Mouse (Mus musculus) stomach, embryonic 14.5 days (tissue): ENCODE measurements around the gene Efr3b. TPM values are rescaled to one million over a fixed set of nuclear protein-coding genes. Genes with fewer than 3 reads are reported as not detected.

Experiments used
- ATAC-seq: fragments of 200-750 bp; cut with Nextera tagmentation; 2 replicates; pipeline ENCODE4 v1.8.0; 2017; ENCODE audit warnings: low read depth, moderate TSS enrichment; ENCODE audit not compliant: insufficient number of reproducible peaks, insufficient read depth, low FRiP score
- H3K27ac ChIP-seq: fragments of 300-500 bp; sonication (generic); 2 replicates; pipeline ENCODE4 v1.5.1; 2014; ENCODE audit warnings: mild to moderate bottlenecking, low read length, moderate library complexity, mixed read lengths
- H3K27me3 ChIP-seq: fragments of 300-500 bp; sonication (generic); 2 replicates; pipeline ENCODE4 v1.6.1; 2014; ENCODE audit warnings: low read length, control low read depth, mixed read lengths; ENCODE audit not compliant: control insufficient read depth, insufficient read depth
- H3K36me3 ChIP-seq: fragments of 300-500 bp; sonication (generic); 2 replicates; pipeline ENCODE4 v1.6.1; 2014; ENCODE audit warnings: mild to moderate bottlenecking, control low read depth, low read length, moderate library complexity, mixed read lengths; ENCODE audit not compliant: control insufficient read depth, insufficient read depth
- H3K4me1 ChIP-seq: fragments of 300-500 bp; sonication (generic); 2 replicates; pipeline ENCODE4 v1.6.1; 2014; ENCODE audit warnings: low read length, control low read depth, mixed read lengths; ENCODE audit not compliant: control insufficient read depth, insufficient read depth
- H3K4me2 ChIP-seq: fragments of 300-500 bp; sonication (generic); replicated peaks from 2 replicates; pipeline ENCODE4 v1.6.1; 2014; ENCODE audit warnings: low read depth, low read length, control low read depth
- H3K4me3 ChIP-seq: fragments of 300-500 bp; sonication (generic); 2 replicates; pipeline ENCODE4 v1.5.1; 2014; ENCODE audit warnings: low read depth, low read length, control low read depth
- H3K9ac ChIP-seq: fragments of 300-500 bp; sonication (generic); replicated peaks from 2 replicates; pipeline ENCODE4 v1.6.1; 2014; ENCODE audit warnings: low read depth, mild to moderate bottlenecking, control low read depth, low read length, moderate library complexity, mixed read lengths
- H3K9me3 ChIP-seq: fragments of 300-500 bp; sonication (generic); 2 replicates; pipeline ENCODE4 v1.6.1; 2016; ENCODE audit warnings: low read depth, low read length, control low read depth; ENCODE audit not compliant: control insufficient read depth
- WGBS: fragments of 180-500 bp; shearing (Covaris S2); extraction: QIAGEN DNeasy Blood & Tissue Kit; methylation state at CpG from one replicate; pipeline ENCODE4 v1.1.7; 2014; 5-methylcytosine and 5-hydroxymethylcytosine counted together
- polyA plus RNA-seq: library from polyadenylated mRNA; unstranded; fragments of >200 nt; fragmentation: Nextera tagmentation; extraction: Ambion mirVana; gene quantifications from 2 replicates; pipeline ENCODE4 v1.2.1, GENCODE M21; 2014

The Efr3b gene
- polyA plus RNA-seq, 1 experiment from 2014 or later: 3.5 TPM

GRCm38 (mm10) chr12:4023501-4023900 lies 15.2 kb downstream of the Efr3b start:
- Histone ChIP-seq H3K9ac (no peak overlapping the region), H3K4me1 (no peaks in the 10 kb centered on the region), H3K9me3 (no peaks in the 10 kb centered on the region), H3K27ac (no peak overlapping the region), H3K36me3 (no peaks in the 10 kb centered on the region), H3K27me3 (no peaks in the 10 kb centered on the region), H3K4me3 (no peak overlapping the region), H3K4me2 (no peak overlapping the region)
- no peak for ATAC-seq
- 95% methylated on average over 14 of the region's 14 CpGs for WGBS

GRCm38 (mm10) chr12:4022845-4023244 lies 15.9 kb downstream of the Efr3b start:
- H3K9me3 ChIP-seq: no peaks in the 10 kb centered on the region

GRCm38 (mm10) chr12:4020505-4020904 lies 18.2 kb downstream of the Efr3b start:
- H3K27me3 ChIP-seq: no peaks in the 10 kb centered on the region
- no peak overlapping the region for H3K4me2 ChIP-seq
- peaks cover under 1% of the 10 kb centered on the region; the same call in 1 of the 2 replicates for H3K4me1 ChIP-seq
- 48% methylated on average over 8 of the region's 8 CpGs for WGBS
- no peak overlapping the region for H3K9ac ChIP-seq
- H3K9me3 ChIP-seq: no peaks in the 10 kb centered on the region
- H3K4me3 ChIP-seq: no peak overlapping the region
- H3K36me3 ChIP-seq: no peaks in the 10 kb centered on the region
- ATAC-seq: no peak
- no peak overlapping the region for H3K27ac ChIP-seq

More at GRCm38 (mm10) chr12:4022845-4023244, 15.9 kb downstream of the Efr3b start:
- Histone ChIP-seq H3K27ac (no peak overlapping the region), H3K36me3 (no peaks in the 10 kb centered on the region), H3K27me3 (no peaks in the 10 kb centered on the region), H3K9ac (no peak overlapping the region), H3K4me1 (no peaks in the 10 kb centered on the region), H3K4me2 (no peak overlapping the region), H3K4me3 (no peak overlapping the region)
- WGBS: 61% methylated on average over 7 of the region's 7 CpGs
- peak; percentile 53; the same call in 1 of the 2 replicates for ATAC-seq

- no peak overlapping the region for H3K27ac ChIP-seq
- H3K4me1 ChIP-seq: peaks cover 4% of the 10 kb centered on the region; the same call in 1 of the 2 replicates
- WGBS: 34% methylated on average over 7 of the region's 7 CpGs
- ATAC-seq: no peak
- H3K36me3 ChIP-seq: no peaks in the 10 kb centered on the region
- H3K9ac ChIP-seq: no peak overlapping the region
- no peaks in the 10 kb centered on the region for H3K9me3 ChIP-seq
- no peak overlapping the region for H3K4me3 ChIP-seq
- H3K4me2 ChIP-seq: no peak overlapping the region
- no peaks in the 10 kb centered on the region for H3K27me3 ChIP-seq
Measured at GRCm38 (mm10) chr12:4016321-4016720, 22.4 kb downstream of the Efr3b start.

GRCm38 (mm10) chr12:4015741-4016140 lies 23.0 kb downstream of the Efr3b start:
- no peak for ATAC-seq
- 56% methylated on average over 4 of the region's 4 CpGs for WGBS
- Histone ChIP-seq H3K4me1 (peaks cover 4% of the 10 kb centered on the region; the same call in 1 of the 2 replicates), H3K36me3 (no peaks in the 10 kb centered on the region), H3K4me3 (no peak overlapping the region), H3K9me3 (no peaks in the 10 kb centered on the region), H3K9ac (no peak overlapping the region), H3K27ac (no peak overlapping the region), H3K4me2 (no peak overlapping the region), H3K27me3 (no peaks in the 10 kb centered on the region)

- no peak for ATAC-seq
- Histone ChIP-seq H3K27me3 (no peaks in the 10 kb centered on the region), H3K4me2 (no peak overlapping the region), H3K9me3 (no peaks in the 10 kb centered on the region), H3K4me3 (no peak overlapping the region), H3K36me3 (no peaks in the 10 kb centered on the region), H3K27ac (no peak overlapping the region), H3K9ac (no peak overlapping the region), H3K4me1 (peaks cover 4% of the 10 kb centered on the region; the same call in 1 of the 2 replicates)
- 50% methylated on average over 7 of the region's 7 CpGs for WGBS
Measured at GRCm38 (mm10) chr12:4015255-4015654, 23.5 kb downstream of the Efr3b start.

- Histone ChIP-seq H3K9ac (no peak overlapping the region), H3K9me3 (no peaks in the 10 kb centered on the region), H3K27me3 (no peaks in the 10 kb centered on the region), H3K4me1 (peaks cover 15% of the 10 kb centered on the region; the same call in 1 of the 2 replicates), H3K27ac (no peak overlapping the region), H3K4me3 (no peak overlapping the region), H3K36me3 (no peaks in the 10 kb centered on the region), H3K4me2 (no peak overlapping the region)
- ATAC-seq: no peak
- WGBS: 87% methylated on average over 5 of the region's 5 CpGs
Measured at GRCm38 (mm10) chr12:4011715-4012114, 27.0 kb downstream of the Efr3b start.

GRCm38 (mm10) chr12:4011301-4011700 lies 27.4 kb downstream of the Efr3b start:
- H3K9ac ChIP-seq: no peak overlapping the region
- no peaks in the 10 kb centered on the region for H3K27me3 ChIP-seq
- H3K9me3 ChIP-seq: no peaks in the 10 kb centered on the region
- H3K4me1 ChIP-seq: peaks cover 15% of the 10 kb centered on the region; the same call in 1 of the 2 replicates
- no peak overlapping the region for H3K4me3 ChIP-seq
- H3K4me2 ChIP-seq: no peak overlapping the region
- H3K36me3 ChIP-seq: no peaks in the 10 kb centered on the region
- ATAC-seq: no peak
- no peak overlapping the region for H3K27ac ChIP-seq
- WGBS: 85% methylated on average over 4 of the region's 4 CpGs

- Histone ChIP-seq H3K4me3 (no peak overlapping the region), H3K9ac (no peak overlapping the region), H3K9me3 (no peaks in the 10 kb centered on the region), H3K27ac (no peak overlapping the region), H3K36me3 (no peaks in the 10 kb centered on the region), H3K27me3 (no peaks in the 10 kb centered on the region), H3K4me2 (no peak overlapping the region), H3K4me1 (peaks cover 11% of the 10 kb centered on the region; the same call in 1 of the 2 replicates)
- 86% methylated on average over 12 of the region's 12 CpGs for WGBS
- ATAC-seq: no peak
Measured at GRCm38 (mm10) chr12:4008731-4009130, 30.0 kb downstream of the Efr3b start.
